Comparison of ENCODE assay signal across 7 mouse cellular contexts in the genomic region with DNA sequence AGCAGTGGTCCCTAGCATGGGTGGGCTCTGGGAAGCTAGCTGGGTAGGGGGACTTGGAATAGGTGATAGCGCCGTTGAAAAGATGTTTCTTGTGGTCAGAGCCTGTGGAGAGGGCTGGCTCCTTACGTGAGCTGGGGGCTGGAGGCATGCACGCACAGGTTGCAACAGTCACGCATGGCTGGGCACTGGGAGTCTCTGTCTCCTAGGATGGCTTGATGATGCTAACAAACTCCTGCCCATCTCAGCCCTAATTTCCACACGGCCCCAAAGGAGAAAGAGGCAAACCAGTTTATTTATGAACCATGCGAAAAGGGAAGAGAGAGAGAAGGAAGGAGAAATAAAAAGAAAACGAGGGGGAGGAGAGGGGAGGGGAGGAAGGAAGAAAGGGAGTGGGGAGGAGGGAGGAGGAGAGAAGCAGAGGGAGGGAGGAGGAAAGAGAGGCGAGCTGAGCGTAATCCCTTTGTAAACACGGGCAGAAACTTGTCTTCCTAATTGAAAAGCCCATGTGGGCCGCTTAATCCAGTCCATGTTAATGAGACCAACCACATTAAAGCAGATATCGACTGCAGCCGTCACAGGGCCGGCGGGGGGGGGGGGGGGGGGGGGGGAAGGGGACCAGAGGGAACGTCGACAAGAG. TPM values are rescaled to one million over a fixed set of nuclear protein-coding genes. Genes with fewer than 3 reads are reported as not detected.
A peak's percentile ranks its signal among the peaks of the same experiment; 100 is the strongest.
DNase-seq lines count a peak whose midpoint lies in the region; ATAC-seq lines count a peak whose summit lies in the region.

No protein-coding gene starts in this region.

- peak; percentile 53 for DNase-seq in midbrain, embryonic 10.5 days (ENCODE audit: low spot score)
- no peak for DNase-seq in urinary bladder, adult 18-20 months (ENCODE audit: low spot score in 2 of 2)
- no peak for DNase-seq in layer of hippocampus, adult 9-11 months
- DNase-seq in cerebellum, adult 9-11 months, result no peak

- peak overlapping the region; percentile 58 for H3K9ac ChIP-seq in forebrain, embryonic 16.5 days (replicated peaks; ENCODE audit: low read depth, low read length)

- H3K27me3 ChIP-seq in megakaryocyte, embryonic 14.5 days (replicated peaks), result peaks cover 67% of the 10 kb centered on the region
- H3K27me3 ChIP-seq in forebrain, embryonic 16.5 days (replicated peaks; ENCODE audit: control insufficient read depth, insufficient read depth, low read length), result no peaks in the 10 kb centered on the region
- H3K27me3 ChIP-seq in midbrain, embryonic 10.5 days (ENCODE audit: low read depth, poor library complexity, severe bottlenecking), result peaks cover 100% of the 10 kb centered on the region

- peak overlapping the region; percentile 38 for H3K4me2 ChIP-seq in forebrain, embryonic 16.5 days (ENCODE audit: low read length)

- peak overlapping the region; percentile 57 for H3K4me3 ChIP-seq in megakaryocyte, embryonic 14.5 days (replicated peaks)
- H3K4me3 ChIP-seq in forebrain, embryonic 16.5 days (replicated peaks; ENCODE audit: low read length), result no peak overlapping the region
- H3K4me3 ChIP-seq in midbrain, embryonic 10.5 days, result peak overlapping the region; percentile 37

- no peak for ATAC-seq in megakaryocyte, adult 5-6 weeks (ENCODE audit: poor library complexity, severe bottlenecking)
- ATAC-seq in forebrain, embryonic 16.5 days, result peak; percentile 10; the same call in 1 of the 2 replicates

- H3K4me1 ChIP-seq in megakaryocyte, embryonic 14.5 days, result peaks cover 22% of the 10 kb centered on the region
- peaks cover 64% of the 10 kb centered on the region for H3K4me1 ChIP-seq in forebrain, embryonic 16.5 days (replicated peaks; ENCODE audit: control insufficient read depth, insufficient read depth, low read length)
- peaks cover 73% of the 10 kb centered on the region for H3K4me1 ChIP-seq in midbrain, embryonic 10.5 days

- peak overlapping the region; percentile 84 for H3K27ac ChIP-seq in forebrain, embryonic 16.5 days (ENCODE audit: low read length)
- peak overlapping the region; percentile 80 for H3K27ac ChIP-seq in midbrain, embryonic 10.5 days (replicated peaks)

- H3K36me3 ChIP-seq in megakaryocyte, embryonic 14.5 days (replicated peaks; ENCODE audit: low read length), result no peaks in the 10 kb centered on the region
- H3K36me3 ChIP-seq in forebrain, embryonic 16.5 days (ENCODE audit: control insufficient read depth, insufficient read depth), result no peaks in the 10 kb centered on the region
- no peaks in the 10 kb centered on the region for H3K36me3 ChIP-seq in midbrain, embryonic 10.5 days

- H3K9me3 ChIP-seq in megakaryocyte, embryonic 14.5 days, result peaks cover 12% of the 10 kb centered on the region; the same call in 1 of the 2 replicates
- no peaks in the 10 kb centered on the region; the same call in 1 of the 2 replicates for H3K9me3 ChIP-seq in forebrain, embryonic 16.5 days (ENCODE audit: control insufficient read depth, low read length)
- H3K9me3 ChIP-seq in midbrain, embryonic 10.5 days (replicated peaks), result no peaks in the 10 kb centered on the region; the same call in 1 of the 2 replicates

- 2% methylated on average over 12 of the region's 18 CpGs for whole genome bisulfite sequencing in forebrain, embryonic 16.5 days
- WGBS in midbrain, embryonic 10.5 days, result under 1% methylated on average over 14 of the region's 18 CpGs

RNA-seq across cellular contexts. Expression of a gene that starts 33.1 kb away (rescaled TPM):
- polyA plus RNA-seq in megakaryocyte, embryonic 14.5 days (2012; ENCODE audit: insufficient read depth, low replicate concordance), result 2.6 TPM in 1 of 2 replicates, not detected in the other
- 10.4 and 11.6 TPM in 2 replicates for total RNA-seq in megakaryocyte, adult 5-6 weeks (2015)
- total RNA-seq in megakaryocyte, adult 5-6 weeks (2017), result 36.2 and 41.9 TPM in 2 replicates
- polyA plus RNA-seq in forebrain, embryonic 16.5 days (2015; fragmentation: Nextera tagmentation; extraction: Ambion mirVana), result 30.9 and 31.8 TPM in 2 replicates
- 4.6 and 5.1 TPM in 2 replicates for polyA plus RNA-seq in midbrain, embryonic 10.5 days (2016; fragmentation: Nextera tagmentation; extraction: Ambion mirVana)
